Mouse (Mus musculus): ENCODE data around the gene Bmp3.

DNA sequence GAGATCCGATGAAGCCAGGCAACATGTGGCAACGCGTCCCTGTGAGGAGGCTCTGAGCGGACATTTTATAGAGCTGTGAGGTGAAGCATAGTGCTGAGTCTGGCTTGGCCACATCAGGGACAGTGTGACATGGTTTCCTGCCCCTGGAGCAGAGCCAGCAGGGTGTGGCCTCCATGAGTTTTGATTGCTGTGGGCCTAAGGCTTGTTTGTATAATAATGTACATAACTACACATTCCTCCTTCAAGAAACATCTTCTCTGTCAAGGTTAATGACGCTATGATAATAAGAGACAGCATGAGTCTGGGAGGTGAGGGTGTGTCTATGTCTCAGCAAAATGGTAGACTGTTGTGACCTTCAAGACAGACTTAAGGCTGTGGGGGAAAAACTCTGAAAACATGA lies 64.5 kb downstream of the Bmp3 start:
- TF ChIP-seq POLR2A (IDR thresholded peaks at IDR 0.05; ENCODE audit: low read depth, low read length), result no peak
- no peak for TF ChIP-seq E2F4 (IDR thresholded peaks at IDR 0.05; ENCODE audit: insufficient replicate concordance, low read depth, low read length)
